Mouse (Mus musculus): Measurements from ENCODE around the gene Myrf.

The Myrf gene

GRCm38 (mm10) chr19:10258279-10259011 is 17.9 kb upstream of the Myrf start:
- peak; percentile 63 to 86 for DNase-seq (ENCODE audit: low spot score in 2 of 2)

GRCm38 (mm10) chr19:10248128-10248527 is 7.6 kb upstream of the Myrf start:
- DNase-seq (ENCODE audit: low spot score in 2 of 2) = no peak

GRCm38 (mm10) chr19:10247165-10247564 is 6.6 kb upstream of the Myrf start:
- DNase-seq (ENCODE audit: low spot score in 2 of 2) = no peak

- peak; percentile 35 to 80 for DNase-seq (ENCODE audit: low spot score in 2 of 2)
Observed at GRCm38 (mm10) chr19:10244183-10244582, 3.6 kb upstream of the Myrf start.

- no peak for DNase-seq (ENCODE audit: low spot score in 2 of 2)
Observed at GRCm38 (mm10) chr19:10242916-10243315, 2.4 kb upstream of the Myrf start.

GRCm38 (mm10) chr19:10239975-10240653 is 434 bp downstream of the Myrf start:
- no peak for DNase-seq (ENCODE audit: low spot score in 2 of 2)

- no peak for DNase-seq (ENCODE audit: low spot score in 2 of 2)
Observed at GRCm38 (mm10) chr19:10239419-10239818, 1.1 kb downstream of the Myrf start.

GRCm38 (mm10) chr19:10238477-10238876 is 2.1 kb downstream of the Myrf start:
- no peak for DNase-seq (ENCODE audit: low spot score in 2 of 2)

GRCm38 (mm10) chr19:10235784-10236565 is 4.6 kb downstream of the Myrf start:
- DNase-seq (ENCODE audit: low spot score in 2 of 2) = no peak

GRCm38 (mm10) chr19:10232327-10233017 is 8.1 kb downstream of the Myrf start:
- no peak for DNase-seq (ENCODE audit: low spot score in 2 of 2)

- DNase-seq (ENCODE audit: low spot score in 2 of 2) = no peak
Observed at GRCm38 (mm10) chr19:10231871-10232270, 8.7 kb downstream of the Myrf start.

- no peak for DNase-seq (ENCODE audit: low spot score in 2 of 2)
Observed at GRCm38 (mm10) chr19:10231016-10231415, 9.5 kb downstream of the Myrf start.

GRCm38 (mm10) chr19:10225767-10226166 is 14.8 kb downstream of the Myrf start:
- DNase-seq (ENCODE audit: low spot score in 2 of 2) = no peak

GRCm38 (mm10) chr19:10224637-10225453 is 15.7 kb downstream of the Myrf start:
- DNase-seq (ENCODE audit: low spot score in 2 of 2) = no peak

GRCm38 (mm10) chr19:10223561-10223960 is 17.0 kb downstream of the Myrf start:
- DNase-seq (ENCODE audit: low spot score in 2 of 2) = no peak

- no peak for DNase-seq (ENCODE audit: low spot score in 2 of 2)
Observed at GRCm38 (mm10) chr19:10222656-10223055, 17.9 kb downstream of the Myrf start.

GRCm38 (mm10) chr19:10221585-10221984 is 19.0 kb downstream of the Myrf start:
- no peak for DNase-seq (ENCODE audit: low spot score in 2 of 2)

- DNase-seq (ENCODE audit: low spot score in 2 of 2) = no peak
Observed at GRCm38 (mm10) chr19:10219593-10219992, 21.0 kb downstream of the Myrf start.

GRCm38 (mm10) chr19:10219108-10219507 is 21.4 kb downstream of the Myrf start:
- DNase-seq (ENCODE audit: low spot score in 2 of 2) = peak; percentile 43 to 75

GRCm38 (mm10) chr19:10216101-10216500 is 24.4 kb downstream of the Myrf start:
- DNase-seq (ENCODE audit: low spot score in 2 of 2) = no peak
